ENCODE assay signal across 9 mouse cellular contexts in the genomic region with DNA sequence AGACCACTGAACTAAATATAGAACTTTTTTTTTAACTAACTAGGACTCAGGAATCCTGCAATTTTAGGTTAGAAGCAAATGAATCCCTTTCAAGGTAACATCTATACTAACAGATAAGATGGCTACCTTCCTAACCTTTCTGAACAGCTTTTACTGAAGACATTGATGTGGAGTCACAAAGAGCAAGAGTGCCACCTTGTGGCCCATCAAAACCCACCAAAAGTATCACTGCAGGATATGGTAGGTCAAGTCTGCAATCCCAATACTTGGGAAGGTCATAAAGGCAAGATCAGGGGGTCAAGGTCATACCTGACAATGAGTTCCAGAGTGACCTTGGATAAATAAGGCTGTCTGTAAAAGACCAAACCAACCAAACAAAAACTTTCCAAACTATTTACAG. TPM values are rescaled to one million over a fixed set of nuclear protein-coding genes. Genes with fewer than 3 reads are reported as not detected.
A peak's percentile ranks its signal among the peaks of the same experiment; 100 is the strongest.
DNase-seq lines count a peak whose midpoint lies in the region; ATAC-seq and TF ChIP-seq lines count a peak whose summit lies in the region.
"Had no signal": no experiment of that assay in that cellular context is flagged by ENCODE, and none has a peak within 500 bp of the region (broad histone marks: within the 10 kb centered on the region; RNA-seq: fewer than 3 reads in every experiment).

No protein-coding gene starts in this region.

- H3K27ac ChIP-seq in hindbrain, embryonic 10.5 days, result no peak overlapping the region
- H3K27ac ChIP-seq in hindbrain, embryonic 12.5 days, result no peak overlapping the region
- H3K27ac ChIP-seq in embryonic facial prominence, embryonic 14.5 days (replicated peaks; ENCODE audit: low read depth, low read length), result no peak overlapping the region
- H3K27ac ChIP-seq: embryonic facial prominence, embryonic 12.5 days had no signal

- H3K9me3 ChIP-seq in hindbrain, embryonic 10.5 days, result no peaks in the 10 kb centered on the region
- H3K9me3 ChIP-seq in hindbrain, embryonic 12.5 days (replicated peaks), result no peaks in the 10 kb centered on the region
- H3K9me3 ChIP-seq in E14TG2a.4 (ENCODE audit: low read length), result no peaks in the 10 kb centered on the region
- H3K9me3 ChIP-seq in embryonic facial prominence, embryonic 14.5 days (ENCODE audit: control insufficient read depth, low read length), result no peaks in the 10 kb centered on the region
- H3K9me3 ChIP-seq: embryonic facial prominence, embryonic 12.5 days had no signal

- H3K4me1 ChIP-seq in hindbrain, embryonic 10.5 days (replicated peaks), result no peaks in the 10 kb centered on the region
- H3K4me1 ChIP-seq in hindbrain, embryonic 12.5 days, result no peaks in the 10 kb centered on the region
- peaks cover 7% of the 10 kb centered on the region; the same call in 1 of the 2 replicates for H3K4me1 ChIP-seq in E14TG2a.4 (replicated peaks; ENCODE audit: low read depth, low read length)
- no peaks in the 10 kb centered on the region for H3K4me1 ChIP-seq in embryonic facial prominence, embryonic 14.5 days (ENCODE audit: control insufficient read depth, insufficient read depth, low read length)
- H3K4me1 ChIP-seq: embryonic facial prominence, embryonic 12.5 days had no signal

- ATAC-seq in hindbrain, embryonic 12.5 days (ENCODE audit: low FRiP score), result no peak
- ATAC-seq in embryonic facial prominence, embryonic 14.5 days (ENCODE audit: low read depth), result no peak
- ATAC-seq in neutrophil, adult 5-6 weeks (ENCODE audit: extremely low read depth, insufficient number of reproducible peaks, low FRiP score, poor library complexity, severe bottlenecking), result 0 out of 2 replicates have a peak, but pooled peaks have one; percentile 36

- no peak overlapping the region for H3K4me3 ChIP-seq in hindbrain, embryonic 10.5 days
- no peak overlapping the region for H3K4me3 ChIP-seq in hindbrain, embryonic 12.5 days
- H3K4me3 ChIP-seq in E14TG2a.4 (replicated peaks; ENCODE audit: low read length), result no peak overlapping the region
- H3K4me3 ChIP-seq in embryonic facial prominence, embryonic 14.5 days (ENCODE audit: low read depth, low read length), result no peak overlapping the region
- H3K4me3 ChIP-seq: embryonic facial prominence, embryonic 12.5 days had no signal

- peaks cover 22% of the 10 kb centered on the region for H3K36me3 ChIP-seq in hindbrain, embryonic 10.5 days
- H3K36me3 ChIP-seq in hindbrain, embryonic 12.5 days, result no peaks in the 10 kb centered on the region
- H3K36me3 ChIP-seq in E14TG2a.4 (ENCODE audit: insufficient read depth, low read length), result peaks cover 78% of the 10 kb centered on the region
- 0 out of 2 replicates have a peak, but pooled peaks cover 7% of the 10 kb centered on the region for H3K36me3 ChIP-seq in embryonic facial prominence, embryonic 14.5 days (ENCODE audit: control insufficient read depth, insufficient read depth, low read length)
- H3K36me3 ChIP-seq: embryonic facial prominence, embryonic 12.5 days had no signal

- H3K27me3 ChIP-seq in hindbrain, embryonic 10.5 days (ENCODE audit: insufficient read depth, poor library complexity, severe bottlenecking), result no peaks in the 10 kb centered on the region
- H3K27me3 ChIP-seq in hindbrain, embryonic 12.5 days, result no peaks in the 10 kb centered on the region
- H3K27me3 ChIP-seq in E14TG2a.4 (ENCODE audit: insufficient read depth, low read length), result no peaks in the 10 kb centered on the region
- H3K27me3 ChIP-seq in embryonic facial prominence, embryonic 14.5 days (replicated peaks; ENCODE audit: control insufficient read depth, insufficient read depth, low read length), result no peaks in the 10 kb centered on the region
- H3K27me3 ChIP-seq: embryonic facial prominence, embryonic 12.5 days had no signal

- no peak overlapping the region for H3K9ac ChIP-seq in hindbrain, embryonic 12.5 days
- no peak overlapping the region for H3K9ac ChIP-seq in embryonic facial prominence, embryonic 14.5 days (ENCODE audit: low read depth, low read length)
- H3K9ac ChIP-seq: embryonic facial prominence, embryonic 12.5 days had no signal

- TF ChIP-seq CTCF in E14TG2a.4 (conservative IDR thresholded peaks at IDR 0.05; ENCODE audit: low read length), result peak; percentile 33

- DNase-seq in hindbrain, embryonic 10.5 days (ENCODE audit: low spot score), result peak; percentile 20
- DNase-seq in adrenal gland, postnatal 36 days, result peak; percentile 39 to 41
- DNase-seq in embryonic facial prominence, embryonic 14.5 days (ENCODE audit: low spot score), result peak; percentile 48
- DNase-seq in layer of hippocampus, postnatal 10 days (ENCODE audit: low spot score in 2 of 2), result peak; percentile 21 to 27
- peak; percentile 13 to 40 for DNase-seq in thymus, postnatal 10 days (ENCODE audit: low spot score in 2 of 2)

- no peak overlapping the region for H3K4me2 ChIP-seq in hindbrain, embryonic 12.5 days (replicated peaks)
- H3K4me2 ChIP-seq in embryonic facial prominence, embryonic 14.5 days (ENCODE audit: low read depth, low read length), result no peak overlapping the region
- H3K4me2 ChIP-seq: embryonic facial prominence, embryonic 12.5 days had no signal

RNA-seq across cellular contexts. Expression of a gene that starts 28.9 kb away (rescaled TPM):
- polyA plus RNA-seq in hindbrain, embryonic 10.5 days (2016; fragmentation: Nextera tagmentation; extraction: Ambion mirVana), result 11.2 and 14.2 TPM in 2 replicates
- polyA plus RNA-seq in hindbrain, embryonic 12.5 days (2016; fragmentation: Nextera tagmentation; extraction: Ambion mirVana), result 17.5 and 18.4 TPM in 2 replicates
- 10 to 100 TPM; 17.9 to 18.4 TPM for total RNA-seq in adrenal gland, postnatal 36 days (2021)
- polyA plus RNA-seq in embryonic facial prominence, embryonic 14.5 days (2014; fragmentation: Nextera tagmentation; extraction: Ambion mirVana), result 11.9 and 13.0 TPM in 2 replicates
- 10 to 100 TPM; 17.5 to 18.6 TPM for total RNA-seq in layer of hippocampus, postnatal 10 days (2021)
- 37.2 and 37.4 TPM in 2 replicates for total RNA-seq in neutrophil, adult 5-6 weeks (2017)

RNA-seq across cellular contexts. Expression of a gene that starts 40.2 kb away (rescaled TPM):
- polyA plus RNA-seq in hindbrain, embryonic 10.5 days (2016; fragmentation: Nextera tagmentation; extraction: Ambion mirVana), result 305 and 387 TPM in 2 replicates
- 283 and 286 TPM in 2 replicates for polyA plus RNA-seq in hindbrain, embryonic 12.5 days (2016; fragmentation: Nextera tagmentation; extraction: Ambion mirVana)
- 100 to 1,000 TPM; 169 to 183 TPM for total RNA-seq in adrenal gland, postnatal 36 days (2021)
- 471 and 515 TPM in 2 replicates for polyA plus RNA-seq in embryonic facial prominence, embryonic 14.5 days (2014; fragmentation: Nextera tagmentation; extraction: Ambion mirVana)
- 100 to 1,000 TPM; 161 to 167 TPM for total RNA-seq in layer of hippocampus, postnatal 10 days (2021)
- 61.6 and 69.9 TPM in 2 replicates for total RNA-seq in neutrophil, adult 5-6 weeks (2017)
